Mouse (Mus musculus): ENCODE results near the gene Lmf1. TPM values are rescaled to one million over a fixed set of nuclear protein-coding genes. Genes with fewer than 3 reads are reported as not detected.

Gene Lmf1
- 37.2 and 46.2 TPM in 2 replicates for polyA plus RNA-seq (2012)

DNA sequence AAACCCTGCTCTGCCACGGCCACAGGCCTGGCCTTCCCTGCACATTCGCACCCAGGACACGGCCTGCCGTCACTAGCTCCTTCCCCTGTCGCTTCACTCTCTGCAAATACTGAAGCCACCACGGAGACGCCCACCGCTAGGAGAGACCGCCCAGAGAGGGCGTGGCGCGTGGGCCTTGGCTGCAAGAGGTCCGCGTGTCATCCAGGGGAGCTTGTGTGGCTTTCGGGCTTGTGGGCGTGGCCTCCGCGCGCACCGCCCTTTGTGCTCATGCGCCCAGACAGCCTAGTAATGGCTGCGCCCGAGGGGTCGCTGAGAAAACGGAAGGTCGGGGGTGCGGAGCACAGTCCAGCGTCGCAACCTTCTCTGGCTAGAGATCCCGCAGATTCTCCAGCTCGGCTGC is at the start of gene Lmf1:
Gene Lmf1, plus strand, starts transcription at position 166 of the 400 bp plus-strand sequence.

DNA sequence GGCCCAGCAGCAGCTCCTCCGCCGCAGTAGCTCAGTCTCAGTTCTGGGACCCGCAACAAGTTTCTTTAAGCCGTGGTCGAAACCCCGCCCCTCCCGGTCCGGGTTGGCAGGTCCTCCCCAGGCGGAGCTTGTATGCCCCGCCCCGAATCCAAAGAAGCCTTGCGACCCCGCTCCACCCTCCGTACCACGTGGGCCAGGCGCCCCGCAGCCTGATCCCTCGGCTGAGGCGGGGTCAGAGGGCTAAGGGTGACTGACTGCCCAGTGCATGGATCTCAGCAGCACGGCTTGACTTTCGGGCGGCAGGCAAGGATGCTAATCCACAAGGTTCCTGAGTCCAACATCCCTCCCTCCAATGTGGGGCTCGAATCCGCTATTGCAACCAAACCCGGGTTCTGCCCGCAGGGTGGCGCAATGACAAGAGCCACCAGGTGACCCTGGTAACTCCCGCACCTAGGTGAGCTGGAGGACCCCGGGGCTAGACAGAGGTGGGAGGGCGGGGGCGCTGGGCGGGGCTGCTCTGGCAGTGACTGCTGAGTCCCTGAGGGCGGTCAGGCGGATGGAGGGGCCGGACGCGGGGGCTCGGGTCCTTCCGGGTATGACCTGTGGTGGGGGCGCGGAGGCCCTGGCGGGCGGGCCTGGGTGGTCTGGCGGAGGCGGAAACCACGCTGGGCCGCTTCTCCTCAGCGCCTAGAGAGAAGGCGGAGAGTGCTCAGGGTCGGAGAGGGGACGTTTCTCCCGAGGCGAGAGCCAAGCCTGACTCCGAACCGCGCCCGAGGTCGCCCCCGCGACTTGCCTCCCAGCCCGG is 8.0 kb upstream of the Lmf1 start, which contains the start of gene Sox8:
Gene Sox8, minus strand, starts transcription at position 39 of the 805 bp plus-strand sequence.

Other genes starting within 250 kb of the Lmf1 start
- gene Tpsab1, start 233.5 kb upstream of the Lmf1 start, polyA plus RNA-seq (2012): not detected in 2 replicates
- gene Tpsb2, start 212.8 kb upstream of the Lmf1 start, polyA plus RNA-seq (2012): not detected in 2 replicates
- not detected in 2 replicates for gene Tpsg1, start 209.8 kb upstream of the Lmf1 start, polyA plus RNA-seq (2012)
- gene Cacna1h, start 145.3 kb upstream of the Lmf1 start, polyA plus RNA-seq (2012): 1.4 and 1.6 TPM in 2 replicates
- gene Tekt4, start 124.5 kb upstream of the Lmf1 start, polyA plus RNA-seq (2012): not detected in 2 replicates
- not detected in 2 replicates for gene Sstr5, start 81.8 kb upstream of the Lmf1 start, polyA plus RNA-seq (2012)
- 0.63 and 1.7 TPM in 2 replicates for gene Sox8, start 8.4 kb upstream of the Lmf1 start, polyA plus RNA-seq (2012)
- not detected in 2 replicates for gene Gng13, start 138.1 kb downstream of the Lmf1 start, polyA plus RNA-seq (2012)
- 62.0 and 75.4 TPM in 2 replicates for gene Chtf18, start 148.3 kb downstream of the Lmf1 start, polyA plus RNA-seq (2012)
- 29.2 and 34.8 TPM in 2 replicates for gene Rpusd1, start 148.6 kb downstream of the Lmf1 start, polyA plus RNA-seq (2012)
- 0.04 TPM in 1 of 2 replicates, not detected in the other for gene Mslnl, start 157.0 kb downstream of the Lmf1 start, polyA plus RNA-seq (2012)
- gene Msln, start 175.3 kb downstream of the Lmf1 start, polyA plus RNA-seq (2012): not detected in 2 replicates
- gene Narfl, start 194.7 kb downstream of the Lmf1 start, polyA plus RNA-seq (2012): 19.6 and 19.7 TPM in 2 replicates
- 28.8 and 33.6 TPM in 2 replicates for gene Haghl, start 206.6 kb downstream of the Lmf1 start, polyA plus RNA-seq (2012)
- 0.11 TPM in 1 of 2 replicates, not detected in the other for gene Ccdc78, start 207.5 kb downstream of the Lmf1 start, polyA plus RNA-seq (2012)
- gene Fam173a, start 213.8 kb downstream of the Lmf1 start, polyA plus RNA-seq (2012): 40.2 and 41.6 TPM in 2 replicates
- not detected in 2 replicates for gene AC134908.4, start 216.6 kb downstream of the Lmf1 start, polyA plus RNA-seq (2012)
- 132 and 135 TPM in 2 replicates for gene Metrn, start 218.1 kb downstream of the Lmf1 start, polyA plus RNA-seq (2012)
- gene Fbxl16, start 230.0 kb downstream of the Lmf1 start, polyA plus RNA-seq (2012): 0.12 and 0.13 TPM in 2 replicates
- 8.2 and 8.6 TPM in 2 replicates for gene Wdr24, start 244.5 kb downstream of the Lmf1 start, polyA plus RNA-seq (2012)
- 9.7 and 11.1 TPM in 2 replicates for gene Jmjd8, start 249.8 kb downstream of the Lmf1 start, polyA plus RNA-seq (2012)